Mouse (Mus musculus) spleen, postnatal 10 days (tissue): ENCODE results near the gene Rgp1.
"Not testable (repeated sequence)": the region's sequence is repeated elsewhere in the genome, so short reads cannot be mapped to it uniquely, and the experiment has no call there.

ENCODE experiments used
- DNase-seq, 2 experiments: peaks; one replicate each; pipeline ENCODE4 v3.0.0; 2021 to 2022; ENCODE audit warnings: low spot score in 2 of 2

The Rgp1 gene

GRCm38 (mm10) chr4:43593453-43593852, 14.9 kb downstream of the Rgp1 start:
- DNase-seq, result no peak

GRCm38 (mm10) chr4:43596597-43596996, 18.1 kb downstream of the Rgp1 start:
- not testable (repeated sequence) for DNase-seq

GRCm38 (mm10) chr4:43598200-43598599, 19.7 kb downstream of the Rgp1 start:
- no peak for DNase-seq

- DNase-seq, result no peak
Observed at GRCm38 (mm10) chr4:43598650-43599380, 20.3 kb downstream of the Rgp1 start.

DNA sequence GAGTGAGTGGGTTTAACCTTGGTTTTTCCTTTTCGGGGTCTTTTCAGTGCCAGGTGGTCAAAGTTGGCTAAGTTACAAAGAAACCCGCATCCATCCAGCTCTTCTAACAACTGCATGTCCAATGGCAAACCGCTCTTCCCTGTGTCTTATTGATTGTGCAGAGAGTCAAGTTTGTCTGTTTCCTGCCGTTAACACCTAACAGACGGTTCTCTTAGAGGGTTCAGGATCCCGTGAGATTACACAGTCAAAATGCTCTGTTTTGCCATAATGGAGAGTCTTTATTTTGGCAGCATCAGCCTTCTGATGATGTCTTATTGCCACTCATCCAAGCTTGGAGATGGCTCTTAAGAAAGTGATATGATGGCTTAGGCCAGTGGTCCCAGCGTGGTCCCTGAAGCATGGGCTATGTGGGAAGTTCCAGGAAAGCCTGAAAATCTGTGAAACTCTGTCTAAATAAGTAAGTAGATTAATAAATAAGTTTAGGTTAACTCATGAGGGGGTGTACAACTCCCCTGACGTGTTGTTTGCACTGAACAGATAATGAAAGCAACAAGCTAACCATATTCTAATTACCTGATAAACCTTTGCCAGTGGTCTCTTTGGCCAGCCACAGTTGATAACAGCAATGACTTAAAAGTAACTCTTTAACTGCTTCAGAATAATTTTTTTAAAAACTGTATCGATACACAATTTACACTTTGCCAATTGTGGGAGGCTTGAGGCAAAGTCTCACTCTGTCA, 21.9 kb downstream of the Rgp1 start:
- DNase-seq, result no peak

DNA sequence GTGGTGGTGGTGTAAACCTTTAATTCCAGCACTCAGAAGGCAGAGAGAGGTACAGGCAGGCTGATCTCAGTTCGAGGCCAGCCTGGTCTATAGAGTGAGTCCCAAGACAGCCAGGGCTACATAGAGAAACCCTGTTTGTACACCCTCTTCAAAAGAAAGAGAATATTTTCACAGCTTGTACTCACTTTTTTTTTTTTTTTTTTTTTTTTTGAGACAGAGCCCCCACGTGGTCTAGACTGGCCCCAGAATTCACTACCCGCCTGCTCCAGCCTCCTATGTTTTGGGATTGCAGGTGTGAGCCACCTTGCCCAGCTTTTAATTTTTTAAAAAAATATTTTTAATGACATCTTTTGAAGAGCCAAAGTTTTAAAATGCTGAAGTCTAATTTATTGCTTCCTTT, 25.6 kb downstream of the Rgp1 start:
- no peak for DNase-seq

- DNase-seq, result peak; percentile 52 to 62
Observed at GRCm38 (mm10) chr4:43604751-43605685, 26.5 kb downstream of the Rgp1 start.

- DNase-seq, result no peak
Observed at GRCm38 (mm10) chr4:43612534-43612933, 34.0 kb downstream of the Rgp1 start.

DNA sequence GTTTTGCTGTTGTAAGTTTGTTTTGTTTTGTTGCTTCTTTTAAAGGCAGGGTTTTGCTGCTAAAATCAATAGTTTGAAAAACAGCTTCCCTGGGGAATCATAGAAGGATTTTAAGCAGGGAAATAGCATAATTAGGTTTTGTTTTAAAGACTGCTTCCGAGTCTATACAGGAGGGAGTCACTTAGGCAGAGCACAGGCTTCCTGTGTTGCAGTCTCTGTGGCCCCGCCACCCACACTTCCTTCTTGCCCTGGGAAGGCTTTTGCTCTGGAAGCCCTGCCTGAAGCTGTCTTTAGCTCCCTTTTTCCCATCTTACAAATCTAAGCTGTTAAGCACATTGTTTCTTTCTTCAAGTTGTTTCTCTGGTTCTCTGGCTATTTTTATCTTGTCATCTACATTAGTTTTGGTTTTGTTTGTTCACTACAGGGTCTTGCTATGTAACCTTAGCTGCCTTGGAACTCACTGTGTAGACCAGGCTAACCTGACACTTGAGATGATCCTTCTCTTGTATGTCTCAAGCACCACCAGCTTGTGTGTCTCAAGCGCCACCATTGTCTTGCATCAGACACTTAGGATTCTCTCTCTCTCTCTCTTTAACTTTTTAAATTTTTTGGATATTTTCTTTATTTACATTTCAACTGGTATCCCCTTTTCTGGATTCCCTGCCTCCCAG, 34.7 kb downstream of the Rgp1 start:
- DNase-seq, result peak in 1 of 2 experiments; percentile 36

- DNase-seq, result peak in 1 of 2 experiments; percentile 5
Observed at GRCm38 (mm10) chr4:43620146-43620778, 41.7 kb downstream of the Rgp1 start.

- DNase-seq, result peak in 1 of 2 experiments; percentile 17
Observed at GRCm38 (mm10) chr4:43629106-43629817, 50.7 kb downstream of the Rgp1 start.

DNA sequence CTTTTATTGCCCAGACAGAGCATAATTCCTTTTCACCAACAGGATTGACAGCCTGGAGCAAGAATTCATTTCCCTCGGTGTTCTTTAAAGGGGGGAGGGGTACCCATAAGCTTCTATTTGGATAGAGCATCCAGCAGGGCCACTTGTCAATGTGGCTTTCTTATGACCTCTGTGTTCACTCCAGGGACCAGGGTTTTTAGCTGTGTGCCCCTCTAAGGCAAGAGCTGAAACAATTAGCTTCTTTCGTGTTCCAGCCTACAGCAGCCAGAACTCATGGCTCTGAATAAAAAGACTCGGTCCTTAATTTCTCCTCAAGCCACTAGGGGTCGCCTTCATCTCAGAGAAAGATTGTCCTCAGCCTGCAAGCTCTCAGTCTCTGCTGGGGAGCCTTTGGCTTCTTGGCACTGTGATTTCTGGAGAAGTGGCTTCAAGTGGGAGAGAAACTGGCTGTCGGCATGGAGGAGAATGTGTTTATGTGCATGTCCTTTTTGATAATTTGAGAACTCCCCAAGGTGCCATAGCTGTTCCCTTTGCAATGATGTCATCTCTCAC, 51.6 kb downstream of the Rgp1 start:
- DNase-seq, result peak; percentile 65 to 81

- DNase-seq, result peak in 1 of 2 experiments; percentile 14
Observed at GRCm38 (mm10) chr4:43630671-43631045, 52.1 kb downstream of the Rgp1 start.

DNA sequence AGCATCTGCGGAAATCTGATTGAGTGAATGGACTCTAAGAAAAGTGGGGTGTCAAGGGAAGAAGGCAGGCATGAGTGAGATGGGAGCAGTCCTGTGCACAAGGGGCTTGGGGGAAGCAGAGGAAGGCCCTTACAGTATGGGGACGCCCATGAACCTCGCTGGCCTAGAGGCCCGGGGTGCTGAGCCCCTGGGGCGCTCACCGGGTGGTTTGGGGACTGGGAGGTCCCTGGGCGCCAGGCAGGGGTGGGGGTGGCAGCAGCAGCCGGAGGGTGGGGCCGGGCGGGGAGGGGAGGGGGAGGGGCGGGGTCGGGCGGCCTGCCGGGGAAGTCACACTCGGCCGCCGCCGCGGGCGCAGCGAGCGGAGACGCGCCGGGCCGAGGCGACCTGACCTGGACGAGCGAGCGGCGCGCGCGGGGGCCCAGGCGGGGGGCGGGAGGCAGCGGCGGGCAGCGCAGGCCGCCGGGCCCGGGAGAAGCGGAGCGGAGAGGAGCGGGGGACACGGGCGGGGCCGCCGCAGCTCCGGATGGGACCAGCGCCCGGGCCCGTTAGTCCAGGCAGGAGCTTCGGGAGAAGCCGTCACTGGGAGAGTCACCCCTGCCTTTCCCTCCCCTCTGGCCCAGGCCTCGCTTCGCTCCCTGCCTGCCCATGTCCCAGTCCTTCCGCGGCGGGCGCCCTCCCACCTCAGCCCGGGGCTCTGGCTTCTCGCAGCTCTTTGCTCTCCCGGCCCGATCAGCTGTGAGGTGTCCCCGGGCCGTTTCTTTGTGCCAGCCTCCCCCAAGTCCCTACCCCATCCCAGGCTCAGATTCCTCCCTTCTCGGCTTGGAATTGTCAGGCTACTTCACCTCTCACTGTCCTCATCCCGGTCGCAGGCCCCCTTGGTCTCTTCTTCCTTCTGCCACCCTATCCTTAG, 52.8 kb downstream of the Rgp1 start, which contains the start of gene Npr2:
Npr2 (plus strand) TSS at position 890 of the 910 bp plus-strand sequence.
- peak in 1 of 2 experiments; percentile 29 for DNase-seq

GRCm38 (mm10) chr4:43631956-43632920, 53.7 kb downstream of the Rgp1 start:
- DNase-seq, result peak in 1 of 2 experiments; percentile 16

GRCm38 (mm10) chr4:43633296-43633695, 54.8 kb downstream of the Rgp1 start:
- DNase-seq, result peak in 1 of 2 experiments; percentile 9

DNA sequence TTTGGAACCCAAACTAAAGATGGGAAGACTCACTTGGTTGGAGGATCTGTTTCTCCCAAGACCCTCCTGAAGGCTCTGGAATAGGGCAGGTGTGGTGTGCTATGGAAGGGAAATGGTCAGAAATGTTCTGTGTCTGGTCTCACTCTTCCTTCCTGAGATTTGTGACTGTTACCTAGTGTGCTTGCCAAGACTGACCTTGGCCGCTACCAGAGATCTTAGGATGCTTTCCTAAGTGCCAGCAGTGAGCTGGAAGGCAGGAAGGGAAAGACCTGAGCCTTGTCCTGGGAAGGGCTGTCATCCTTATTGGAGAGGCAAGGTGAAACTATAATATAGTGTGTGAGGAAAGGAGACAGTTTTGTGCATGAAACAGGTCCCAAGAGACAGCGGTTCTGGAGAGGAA, 55.2 kb downstream of the Rgp1 start:
- peak in 1 of 2 experiments; percentile 5 for DNase-seq
